Mouse (Mus musculus) brain, embryonic 14.5 days (tissue): ENCODE measurements at regions not wholly inside any gene's neighbourhood (a gene's known extent, or its start where the extent isn't known, plus 50 kb on each side); places are given as distances from the start of the nearest gene placed in this dataset.
"Not testable (repeated sequence)": the region's sequence is repeated elsewhere in the genome, so short reads cannot be mapped to it uniquely, and the experiment has no call there.

Source experiments
- DNase-seq: peaks from one replicate; pipeline ENCODE4 v3.0.0-alpha.2; 2011; ENCODE audit warnings: low read depth
- CTCF ChIP-seq: fragments of 200-500 bp; IDR thresholded peaks from 2 replicates; pipeline ENCODE4 v1.5.1; 2012; ENCODE audit warnings: inconsistent platforms, mild to moderate bottlenecking, moderate library complexity, borderline replicate concordance; ENCODE audit not compliant: insufficient read depth, insufficient read length; ENCODE audit errors: extremely low read depth
- POLR2A ChIP-seq: fragments of 200-500 bp; IDR thresholded peaks from 2 replicates; pipeline ENCODE4 v1.6.1; 2012; ENCODE audit warnings: mild to moderate bottlenecking, inconsistent platforms, borderline replicate concordance; ENCODE audit not compliant: poor library complexity, insufficient read depth, insufficient read length, severe bottlenecking; ENCODE audit errors: extremely low read depth

- no peak for TF ChIP-seq POLR2A
- no peak for TF ChIP-seq CTCF
- DNase-seq: peak; percentile 90
These were observed 338.6 kb upstream of the Cwc22 start for GRCm38 (mm10) chr2:78284806-78285205.

GRCm38 (mm10) chr2:78283605-78284004 lies 337.4 kb upstream of the Cwc22 start:
- TF ChIP-seq CTCF: no peak
- no peak for DNase-seq

- not testable (repeated sequence) for DNase-seq
These were observed 335.7 kb upstream of the Cwc22 start for GRCm38 (mm10) chr2:78281846-78282245.

- no peak for TF ChIP-seq POLR2A
- no peak for TF ChIP-seq CTCF
- no peak for DNase-seq
These were observed 334.2 kb upstream of the Cwc22 start for GRCm38 (mm10) chr2:78280219-78280915.

DNA sequence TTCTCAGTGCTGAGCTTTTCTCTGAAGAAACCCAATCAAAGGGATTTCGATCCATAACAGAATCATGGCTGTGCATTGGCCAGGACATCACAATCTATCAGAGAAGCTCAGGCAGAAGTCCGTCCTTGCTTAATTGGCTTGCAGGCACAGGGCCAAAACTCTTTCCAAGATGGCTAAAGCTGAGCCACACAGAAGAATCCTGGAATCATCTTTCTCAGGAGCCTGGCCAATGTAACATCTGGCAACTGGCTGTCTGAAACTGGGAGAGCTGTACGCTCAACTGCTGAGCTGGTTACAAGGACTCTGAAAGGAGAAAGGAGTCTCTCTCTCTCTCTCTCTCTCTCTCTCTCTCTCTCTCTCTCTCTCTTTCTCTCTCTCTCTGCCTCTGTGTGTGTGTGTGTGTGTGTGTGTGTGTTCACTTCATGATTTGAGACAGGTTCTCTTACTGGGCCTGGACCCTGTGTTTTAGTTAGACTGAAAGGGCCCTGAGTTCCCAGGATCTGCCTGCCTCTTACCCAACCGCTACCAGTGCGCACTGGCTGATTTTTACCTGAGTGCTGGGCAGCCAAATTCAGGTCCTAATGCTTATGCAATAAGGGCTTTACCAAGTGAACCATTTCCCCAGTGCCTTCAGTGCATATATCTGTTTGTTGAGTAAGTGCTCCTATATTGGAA lies 333.3 kb upstream of the Cwc22 start:
- DNase-seq: peak; percentile 76
- TF ChIP-seq CTCF (no peak), POLR2A (no peak)

DNA sequence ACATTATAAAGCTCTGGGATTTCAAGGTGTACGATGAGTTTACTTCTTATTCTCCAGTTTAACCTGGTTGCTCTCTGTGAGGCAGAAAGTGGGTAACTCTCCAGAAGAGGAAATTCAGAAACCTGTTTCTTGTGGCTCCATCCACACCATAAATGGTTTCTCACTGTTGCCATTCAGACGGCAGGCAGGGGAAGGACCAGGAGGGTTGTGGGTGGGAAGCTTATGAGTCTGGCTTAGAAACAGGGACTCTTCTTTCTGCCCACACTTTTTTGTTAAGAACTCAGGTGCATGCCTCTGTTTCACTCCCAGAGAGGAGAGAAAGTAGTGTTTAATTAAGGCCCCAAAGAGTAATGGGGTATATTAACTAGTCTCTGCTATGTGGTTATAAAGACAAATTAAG lies 332.5 kb upstream of the Cwc22 start:
- DNase-seq: no peak
- TF ChIP-seq POLR2A (no peak), CTCF (no peak)

DNA sequence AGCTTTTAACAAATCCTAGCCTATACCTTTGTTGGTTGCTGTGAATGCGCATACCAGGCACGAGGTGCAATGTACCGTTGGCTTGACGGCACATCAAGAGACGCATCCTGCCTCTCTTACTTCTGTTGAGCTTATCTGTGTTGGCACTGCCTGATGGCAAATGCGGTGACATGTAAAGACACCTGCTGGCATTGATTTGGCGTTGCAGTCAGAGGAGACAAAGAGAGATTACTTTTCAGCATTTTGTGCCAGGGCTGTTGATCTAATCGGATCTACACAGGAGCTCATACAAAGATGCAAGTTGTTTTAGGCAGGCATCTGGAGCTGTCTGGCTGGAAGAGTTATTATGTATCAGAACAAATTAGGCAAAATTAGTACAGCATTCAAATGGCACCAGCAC lies 331.5 kb upstream of the Cwc22 start:
- TF ChIP-seq POLR2A: no peak
- no peak for TF ChIP-seq CTCF
- DNase-seq: peak; percentile 46

GRCm38 (mm10) chr2:78274122-78274521 lies 327.9 kb upstream of the Cwc22 start:
- DNase-seq: peak; percentile 40
- TF ChIP-seq POLR2A (no peak), CTCF (no peak)

DNA sequence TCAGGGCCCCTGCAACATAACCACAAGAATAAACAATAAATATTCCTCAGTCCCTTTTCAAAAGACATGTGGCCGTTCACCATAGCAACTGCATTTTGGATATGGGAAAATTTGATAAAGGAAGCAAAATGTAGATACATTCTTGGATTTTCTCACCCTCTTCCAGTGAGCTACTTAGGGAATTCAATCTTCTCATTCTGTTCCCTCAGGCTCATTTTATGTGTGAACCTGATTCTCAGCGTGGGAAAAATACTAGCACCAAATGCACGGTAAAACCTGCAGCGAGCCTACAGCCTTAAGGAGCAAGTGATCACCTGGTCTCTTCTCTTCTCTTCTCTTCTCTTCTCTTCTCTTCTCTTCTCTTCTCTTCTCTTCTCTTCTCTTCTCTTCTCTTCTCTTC lies 322.5 kb upstream of the Cwc22 start:
- DNase-seq: no peak
- TF ChIP-seq POLR2A (no peak), CTCF (no peak)

DNA sequence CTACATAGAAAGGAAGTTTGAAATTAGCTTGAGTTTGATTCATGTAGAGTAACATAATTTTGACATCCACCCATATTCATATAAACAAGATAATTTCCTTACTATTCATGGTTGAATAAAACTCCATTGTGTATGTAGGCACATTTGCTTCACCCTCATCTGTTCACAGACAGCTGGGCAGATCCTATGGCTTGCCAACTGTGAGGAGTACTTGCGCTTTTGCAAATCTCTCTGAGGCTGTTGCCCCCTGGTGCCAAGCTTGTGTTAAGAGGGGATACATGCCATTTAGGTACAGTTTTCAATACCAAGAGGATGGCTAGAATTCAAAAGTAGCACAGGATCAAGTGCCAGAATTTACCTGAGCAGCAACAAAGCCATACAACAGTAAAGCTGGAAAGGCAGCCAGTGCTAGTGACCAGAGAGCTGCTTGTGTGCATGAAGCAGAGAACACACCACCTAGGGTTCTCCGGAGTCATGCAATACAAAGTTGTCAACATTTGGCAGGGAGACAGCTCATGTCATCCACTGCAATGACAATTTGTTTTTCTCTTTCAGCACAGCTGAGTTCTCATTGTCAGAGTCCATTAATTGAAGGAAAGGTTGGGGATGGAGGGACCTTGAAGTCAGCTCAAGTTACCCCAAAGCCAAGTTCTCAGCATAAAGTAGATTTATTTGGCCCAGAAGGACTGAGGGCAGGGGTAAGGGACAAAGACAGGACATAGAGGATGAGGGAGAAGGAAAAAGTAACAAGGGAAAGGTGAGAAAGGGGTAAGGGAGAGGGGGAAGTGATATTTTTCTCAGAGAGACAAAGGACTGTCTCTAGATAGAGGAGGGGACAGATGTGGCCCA lies 321.6 kb upstream of the Cwc22 start:
- no peak for TF ChIP-seq CTCF
- no peak for TF ChIP-seq POLR2A
- peak; percentile 61 for DNase-seq

- TF ChIP-seq POLR2A (no peak), CTCF (no peak)
- peak; percentile 73 for DNase-seq
These were observed 307.5 kb upstream of the Cwc22 start for GRCm38 (mm10) chr2:78253601-78254097.
